Mouse (Mus musculus) embryonic facial prominence, embryonic 13.5 days (tissue): ENCODE results near the gene Syngr2. TPM values are rescaled to one million over a fixed set of nuclear protein-coding genes. Genes with fewer than 3 reads are reported as not detected.
A peak's percentile ranks its signal among the peaks of the same experiment; 100 is the strongest.
"Not testable (repeated sequence)": the region's sequence is repeated elsewhere in the genome, so short reads cannot be mapped to it uniquely, and the experiment has no call there.

Source experiments
- ATAC-seq: fragments of 200-750 bp; cut with Nextera tagmentation; 2 replicates; pipeline ENCODE4 v1.8.0; 2017; ENCODE audit warnings: low read depth; ENCODE audit not compliant: insufficient number of reproducible peaks, insufficient read depth, low FRiP score, low TSS enrichment
- H3K27ac ChIP-seq: fragments of 300-500 bp; sonication (generic); 2 replicates; pipeline ENCODE4 v1.5.1; 2015; ENCODE audit warnings: moderate library complexity, mild to moderate bottlenecking, inconsistent platforms
- H3K27me3 ChIP-seq: fragments of 300-500 bp; sonication (generic); 2 replicates; pipeline ENCODE4 v1.6.1; 2015; ENCODE audit warnings: mild to moderate bottlenecking, inconsistent platforms
- H3K36me3 ChIP-seq: fragments of 300-500 bp; sonication (generic); 2 replicates; pipeline ENCODE4 v1.6.1; 2015; ENCODE audit warnings: mild to moderate bottlenecking, inconsistent platforms
- H3K4me1 ChIP-seq: fragments of 300-500 bp; sonication (generic); 2 replicates; pipeline ENCODE4 v1.6.1; 2015; ENCODE audit warnings: inconsistent platforms
- H3K4me2 ChIP-seq: fragments of 300-500 bp; sonication (generic); 2 replicates; pipeline ENCODE4 v1.6.1; 2015; ENCODE audit warnings: moderate library complexity, mild to moderate bottlenecking, inconsistent platforms
- H3K4me3 ChIP-seq: fragments of 300-500 bp; sonication (generic); 2 replicates; pipeline ENCODE4 v1.5.1; 2015; ENCODE audit warnings: mild to moderate bottlenecking, inconsistent platforms
- H3K9ac ChIP-seq: fragments of 300-500 bp; sonication (generic); 2 replicates; pipeline ENCODE4 v1.6.1; 2015; ENCODE audit warnings: mild to moderate bottlenecking, inconsistent platforms
- H3K9me3 ChIP-seq: fragments of 300-500 bp; sonication (generic); 2 replicates; pipeline ENCODE4 v1.6.1; 2016; ENCODE audit warnings: inconsistent platforms
- WGBS: fragments of 180-500 bp; shearing (Covaris S2); methylation state at CpG from one replicate; pipeline ENCODE4 v1.1.7; 2015; ENCODE audit warnings: mixed read lengths; 5-methylcytosine and 5-hydroxymethylcytosine counted together
- polyA plus RNA-seq: library from polyadenylated mRNA; unstranded; fragments of >200 nt; fragmentation: Nextera tagmentation; extraction: Ambion mirVana; gene quantifications from 2 replicates; pipeline ENCODE4 v1.2.1, GENCODE M21; 2015

Gene Syngr2
- polyA plus RNA-seq, 1 experiment from 2014 or later: 43.4 TPM

DNA sequence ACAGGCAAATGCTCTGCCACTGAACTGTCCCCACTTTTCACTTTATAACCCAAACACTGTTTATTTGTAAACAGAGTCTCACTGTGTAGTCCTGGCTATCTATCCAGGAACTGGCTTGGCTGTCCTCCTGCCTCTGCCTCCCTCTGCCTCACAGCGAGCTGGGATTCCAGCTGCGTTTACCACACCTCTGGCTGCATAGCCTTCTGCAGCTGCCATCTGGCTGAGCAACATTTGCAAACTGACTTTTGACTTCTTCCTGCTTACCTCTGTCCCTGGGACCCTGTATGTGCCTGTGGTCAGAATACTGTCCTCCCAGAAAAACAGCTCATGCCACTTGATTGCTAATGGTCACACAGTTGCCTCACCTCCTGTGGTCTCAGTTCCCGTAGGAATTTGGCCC lies 17.9 kb downstream of the Syngr2 start:
- ATAC-seq: no peak
- Histone ChIP-seq H3K4me1 (peaks cover 70% of the 10 kb centered on the region), H3K9ac (peak overlapping the region; percentile 81; the same call in 1 of the 2 replicates), H3K4me2 (no peak overlapping the region), H3K36me3 (peaks cover 11% of the 10 kb centered on the region), H3K4me3 (no peak overlapping the region), H3K9me3 (no peaks in the 10 kb centered on the region), H3K27me3 (no peaks in the 10 kb centered on the region), H3K27ac (peak overlapping the region; percentile 95; the same call in 1 of the 2 replicates)
- 74% methylated on average over 3 of the region's 3 CpGs for WGBS

DNA sequence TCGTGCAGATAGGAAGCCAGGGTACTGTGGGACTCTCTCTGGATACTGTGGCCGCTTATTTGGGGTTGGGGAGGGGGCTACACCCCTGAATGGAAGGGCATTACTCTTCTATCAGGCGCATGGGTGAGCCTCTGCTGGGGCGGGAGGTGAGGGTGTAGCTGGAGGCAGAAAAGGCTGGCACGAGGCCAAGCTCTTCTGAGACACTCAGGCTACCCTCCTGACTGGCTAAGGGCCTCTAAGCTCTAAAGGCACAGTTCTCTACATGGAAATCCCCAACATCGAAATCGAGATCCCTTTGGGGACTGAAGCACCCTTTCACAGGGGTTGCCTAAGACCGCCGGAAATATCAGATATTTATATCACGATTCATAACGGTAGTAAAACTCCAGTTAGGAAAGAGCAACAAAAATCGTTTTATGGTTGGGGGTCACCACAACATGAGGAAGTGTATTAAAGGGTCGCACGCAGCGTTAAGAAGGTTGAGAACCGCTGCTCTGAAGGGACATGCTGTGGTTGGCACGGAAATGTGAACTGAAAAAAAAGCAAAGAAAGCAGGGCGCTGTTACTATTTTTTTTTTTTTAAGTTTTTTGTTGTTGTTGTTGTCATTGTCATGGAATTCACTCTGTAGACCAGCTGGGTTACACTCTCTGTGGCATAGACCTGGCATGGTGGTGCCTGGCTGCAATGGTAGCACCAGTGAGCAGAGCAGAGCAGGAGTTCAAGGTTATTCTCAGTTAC lies 18.9 kb downstream of the Syngr2 start:
- peak overlapping the region; percentile 39; the same call in 1 of the 2 replicates for H3K27ac ChIP-seq
- H3K27me3 ChIP-seq: no peaks in the 10 kb centered on the region
- H3K4me3 ChIP-seq: no peak overlapping the region
- WGBS: 72% methylated on average over 18 of the region's 18 CpGs
- H3K4me1 ChIP-seq: peaks cover 62% of the 10 kb centered on the region
- no peaks in the 10 kb centered on the region for H3K9me3 ChIP-seq
- 0 out of 2 replicates have a peak overlapping the region, but pooled peaks have one; percentile 4 for H3K9ac ChIP-seq
- no peak overlapping the region for H3K4me2 ChIP-seq
- H3K36me3 ChIP-seq: peaks cover 2% of the 10 kb centered on the region; the same call in 1 of the 2 replicates
- ATAC-seq: no peak

DNA sequence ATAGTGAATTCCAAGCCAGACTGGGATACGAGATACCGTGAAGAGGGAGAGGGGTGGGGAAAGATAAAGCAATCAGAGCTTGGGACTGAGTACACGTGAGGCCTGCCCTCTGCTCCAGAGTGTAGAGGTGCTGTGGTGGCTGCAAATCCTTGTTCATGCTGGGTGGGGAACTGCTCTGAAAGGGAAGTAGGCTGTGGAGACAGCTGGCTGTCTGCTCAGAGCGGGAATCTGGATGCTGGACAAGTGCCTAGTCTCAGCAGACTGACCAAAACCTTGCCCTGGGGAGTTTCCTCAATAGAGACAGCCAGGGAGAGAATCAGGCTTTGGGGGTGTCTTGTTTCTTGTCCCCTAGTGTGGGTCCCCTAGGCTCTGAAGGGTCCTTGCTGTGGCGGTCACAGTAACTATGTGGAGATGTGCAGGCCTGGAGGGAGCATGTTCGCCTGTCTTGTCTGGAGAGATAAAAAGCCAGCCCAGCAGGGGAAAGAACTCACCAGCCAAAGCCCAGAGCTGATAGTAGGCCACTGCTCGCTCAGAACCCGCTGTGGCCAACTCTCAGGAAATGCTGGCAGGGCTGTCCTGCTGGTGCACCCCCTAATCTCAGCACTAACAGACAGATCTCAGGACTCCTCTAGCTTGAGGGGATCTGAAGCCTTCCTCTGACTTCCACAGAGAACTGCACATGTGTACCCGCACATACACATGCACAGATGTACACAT lies 19.6 kb downstream of the Syngr2 start:
- Histone ChIP-seq H3K27ac (peak overlapping the region; percentile 39; the same call in 1 of the 2 replicates), H3K4me2 (no peak overlapping the region), H3K36me3 (no peaks in the 10 kb centered on the region), H3K4me3 (no peak overlapping the region), H3K9me3 (no peaks in the 10 kb centered on the region), H3K9ac (0 out of 2 replicates have a peak overlapping the region, but pooled peaks have one; percentile 22), H3K4me1 (peaks cover 56% of the 10 kb centered on the region), H3K27me3 (no peaks in the 10 kb centered on the region)
- no peak for ATAC-seq
- WGBS: 52% methylated on average over 9 of the region's 9 CpGs

DNA sequence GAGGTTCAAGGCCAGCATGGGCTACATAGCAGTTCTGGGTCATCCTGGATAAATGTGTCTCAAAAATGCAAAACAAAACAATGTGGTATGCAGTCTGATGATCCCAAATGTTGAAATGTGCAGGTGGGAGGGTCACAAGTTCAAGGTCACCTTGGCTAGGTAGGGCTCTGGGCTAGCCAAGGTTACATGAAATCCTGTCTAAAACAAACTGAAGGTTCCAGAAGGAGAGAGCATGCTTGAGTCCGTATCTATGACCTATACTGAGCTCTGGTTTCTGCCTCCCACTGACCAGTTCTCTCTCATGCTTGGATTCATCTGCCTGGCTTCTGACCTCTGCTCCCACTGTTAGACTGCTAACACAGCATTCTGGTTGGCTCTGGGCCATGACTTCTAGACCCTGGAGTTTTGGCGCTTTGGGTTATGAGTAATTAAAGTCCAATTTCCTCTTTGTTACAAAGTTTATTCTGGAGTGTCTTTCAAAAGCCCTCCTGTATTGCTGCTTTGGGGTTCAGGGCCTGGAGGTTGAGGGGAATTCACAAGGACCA lies 20.3 kb downstream of the Syngr2 start:
- Histone ChIP-seq H3K4me2 (no peak overlapping the region), H3K36me3 (no peaks in the 10 kb centered on the region), H3K27me3 (no peaks in the 10 kb centered on the region), H3K9me3 (no peaks in the 10 kb centered on the region), H3K4me3 (no peak overlapping the region), H3K4me1 (peaks cover 49% of the 10 kb centered on the region), H3K27ac (no peak overlapping the region), H3K9ac (no peak overlapping the region)
- ATAC-seq: no peak
- WGBS: 73% methylated on average over 2 of the region's 2 CpGs

DNA sequence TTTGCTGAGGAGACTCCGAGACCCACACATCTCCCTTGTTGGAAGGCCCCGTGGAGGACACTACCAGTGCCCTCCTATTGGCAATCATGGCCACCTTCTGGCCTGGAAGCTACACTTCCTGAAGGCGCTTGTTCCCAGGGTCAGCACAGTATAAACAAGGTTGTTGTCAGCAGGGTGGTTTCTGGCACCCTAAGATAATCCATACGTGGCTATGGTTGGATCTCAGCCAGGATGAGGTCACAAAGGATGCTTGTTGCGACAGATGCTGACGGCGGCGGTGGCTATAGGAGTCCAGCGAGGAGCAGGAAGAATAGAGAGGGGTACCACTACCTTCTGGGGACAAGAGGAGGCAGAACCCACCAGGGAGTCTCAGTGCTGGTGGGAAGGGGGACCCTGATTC lies 20.9 kb downstream of the Syngr2 start:
- Histone ChIP-seq H3K4me2 (no peak overlapping the region), H3K4me3 (no peak overlapping the region), H3K27ac (no peak overlapping the region), H3K27me3 (no peaks in the 10 kb centered on the region), H3K36me3 (no peaks in the 10 kb centered on the region), H3K9ac (no peak overlapping the region), H3K9me3 (no peaks in the 10 kb centered on the region), H3K4me1 (peaks cover 42% of the 10 kb centered on the region)
- ATAC-seq: no peak
- WGBS: 79% methylated on average over 9 of the region's 9 CpGs

DNA sequence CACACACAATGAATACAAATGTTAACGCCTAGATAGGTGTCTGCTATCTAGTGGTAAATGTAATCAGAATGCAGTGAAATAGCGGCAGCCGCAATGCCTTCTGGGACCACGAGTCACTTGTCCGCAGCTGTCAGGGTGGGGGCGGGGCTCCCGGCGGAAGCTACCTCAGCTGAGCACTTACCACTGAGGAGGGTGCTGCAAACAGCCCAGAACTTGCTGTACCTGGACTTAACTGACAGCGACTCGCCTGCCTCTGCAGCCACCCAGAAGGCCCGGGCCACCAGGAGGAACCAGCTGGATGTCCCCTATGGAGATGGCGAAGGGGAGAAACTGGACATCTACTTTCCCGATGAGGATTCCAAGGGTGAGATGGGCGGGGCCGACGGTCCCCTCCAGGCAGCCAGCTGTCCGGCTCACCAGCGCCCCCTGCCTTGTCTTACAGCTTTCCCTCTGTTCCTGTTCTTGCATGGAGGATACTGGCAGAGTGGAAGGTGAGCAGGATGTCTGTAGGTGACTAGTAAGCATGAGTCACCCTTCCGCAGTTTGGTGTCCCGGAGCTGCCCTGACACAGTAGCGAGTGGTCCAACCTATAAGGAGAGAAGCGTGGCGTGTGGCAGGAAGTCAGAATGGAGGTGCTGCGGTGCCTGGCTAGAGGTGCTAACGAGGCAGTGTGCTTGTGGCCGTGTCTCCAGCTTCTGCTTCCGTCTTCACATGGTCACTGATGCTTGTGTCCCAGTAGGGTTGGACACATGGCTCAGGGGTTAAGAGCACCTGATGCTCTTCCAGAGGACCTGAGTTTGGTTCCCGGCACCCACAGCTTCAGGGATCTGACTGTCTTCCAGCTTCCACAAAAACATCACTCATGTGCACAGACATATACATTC lies 22.9 kb downstream of the Syngr2 start:
- Histone ChIP-seq H3K27ac (no peak overlapping the region; the same call in 1 of the 2 replicates), H3K27me3 (no peaks in the 10 kb centered on the region), H3K36me3 (no peaks in the 10 kb centered on the region), H3K4me2 (peak overlapping the region; percentile 51), H3K9me3 (no peaks in the 10 kb centered on the region), H3K4me3 (peak overlapping the region; percentile 23; the same call in 1 of the 2 replicates), H3K4me1 (peaks cover 28% of the 10 kb centered on the region), H3K9ac (no peak overlapping the region)
- WGBS: 21% methylated on average over 28 of the region's 28 CpGs
- ATAC-seq: no peak

DNA sequence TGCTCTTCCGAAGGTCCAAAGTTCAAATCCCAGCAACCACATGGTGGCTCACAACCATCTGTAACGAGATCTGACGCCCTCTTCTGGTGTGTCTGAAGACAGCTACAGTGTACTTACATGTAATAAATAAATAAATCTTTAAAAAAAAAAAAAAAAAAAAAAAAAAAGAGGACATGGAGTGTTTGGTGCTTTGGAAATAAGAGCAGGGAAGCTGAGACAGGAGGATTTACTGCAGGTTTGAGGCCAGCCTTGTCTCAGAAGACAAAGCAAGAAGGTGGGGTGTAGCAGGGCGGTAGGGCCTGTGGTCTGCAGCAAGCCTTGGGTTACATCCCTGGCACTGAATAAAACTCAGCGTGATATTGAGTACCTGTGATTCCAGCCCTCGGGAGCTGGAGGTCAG lies 24.0 kb downstream of the Syngr2 start:
- WGBS: 76% methylated on average over 6 of the region's 6 CpGs
- H3K27me3 ChIP-seq, H3K4me2 ChIP-seq, H3K27ac ChIP-seq, ATAC-seq, H3K9me3 ChIP-seq, H3K4me3 ChIP-seq, H3K9ac ChIP-seq, H3K36me3 ChIP-seq: not testable (repeated sequence)
- peaks cover 20% of the 10 kb centered on the region for H3K4me1 ChIP-seq

DNA sequence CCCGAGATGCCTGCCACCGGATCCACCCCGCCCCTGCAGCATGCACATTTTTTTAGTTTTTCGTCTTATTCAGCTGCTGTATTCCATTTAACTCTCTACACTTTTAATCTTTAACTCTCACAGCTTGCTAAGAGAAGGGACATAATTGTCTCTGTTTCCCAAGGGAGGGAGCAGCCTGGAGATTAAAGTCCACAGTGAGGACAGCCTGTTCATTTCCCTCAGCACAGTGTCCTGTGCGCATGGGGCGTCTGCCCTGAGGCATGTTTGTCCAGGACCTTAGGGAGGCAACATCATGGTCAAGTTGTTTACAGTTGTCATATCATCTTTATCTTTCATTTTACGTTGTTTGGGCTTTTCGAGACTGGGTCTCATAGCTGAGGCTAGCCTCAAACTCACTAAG lies 24.6 kb downstream of the Syngr2 start:
- Histone ChIP-seq H3K9ac (no peak overlapping the region), H3K9me3 (no peaks in the 10 kb centered on the region), H3K4me1 (peaks cover 19% of the 10 kb centered on the region), H3K27ac (no peak overlapping the region), H3K4me2 (no peak overlapping the region), H3K4me3 (no peak overlapping the region), H3K36me3 (no peaks in the 10 kb centered on the region), H3K27me3 (no peaks in the 10 kb centered on the region)
- WGBS: 87% methylated on average over 8 of the region's 8 CpGs
- ATAC-seq: no peak

DNA sequence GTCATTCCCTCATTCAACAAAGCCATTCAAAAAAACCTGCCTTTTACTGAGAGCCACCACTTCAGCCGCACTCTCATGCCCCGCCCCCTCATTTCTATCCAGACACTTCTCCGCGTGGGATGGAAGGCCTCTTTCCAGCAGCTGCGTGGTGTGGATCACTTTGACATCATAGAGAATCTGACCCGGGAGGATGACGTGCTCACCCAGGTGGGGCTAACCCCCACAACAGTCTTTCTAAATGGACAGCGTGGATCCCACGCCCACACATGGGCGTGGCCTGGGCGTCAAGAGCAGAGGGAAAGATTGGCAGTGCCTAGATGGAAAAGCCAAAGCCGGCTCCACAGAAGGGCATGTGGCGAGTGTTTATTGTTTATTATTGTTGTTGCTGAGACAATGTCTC lies 26.8 kb downstream of the Syngr2 start:
- no peak overlapping the region for H3K9ac ChIP-seq
- H3K27ac ChIP-seq: no peak overlapping the region
- WGBS: 25% methylated on average over 13 of the region's 13 CpGs
- ATAC-seq: no peak
- no peaks in the 10 kb centered on the region for H3K36me3 ChIP-seq
- no peaks in the 10 kb centered on the region for H3K9me3 ChIP-seq
- peak overlapping the region; percentile 51 for H3K4me2 ChIP-seq
- H3K27me3 ChIP-seq: no peaks in the 10 kb centered on the region
- H3K4me1 ChIP-seq: peaks cover 20% of the 10 kb centered on the region
- peak overlapping the region; percentile 19 for H3K4me3 ChIP-seq

DNA sequence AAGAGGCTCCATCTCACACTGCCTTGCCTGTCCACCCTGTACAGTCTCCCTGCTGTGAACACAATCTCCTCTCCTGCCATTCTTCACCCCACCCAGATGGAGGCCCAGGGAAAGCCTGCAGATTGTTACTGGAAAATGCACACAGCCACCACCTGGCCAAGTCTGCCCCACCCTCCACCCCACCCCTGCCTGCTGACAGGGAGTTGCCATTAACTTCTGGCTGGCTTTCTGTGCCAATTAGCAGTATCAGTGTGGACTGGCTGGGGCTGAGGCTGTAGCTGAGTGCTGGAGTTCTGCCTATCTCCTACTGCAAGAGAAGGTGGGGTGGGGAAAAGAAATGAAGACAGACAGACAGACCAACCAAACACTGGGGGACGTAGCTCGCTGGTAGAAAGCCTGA lies 29.1 kb downstream of the Syngr2 start:
- H3K36me3 ChIP-seq: no peaks in the 10 kb centered on the region
- peaks cover 13% of the 10 kb centered on the region for H3K4me1 ChIP-seq
- no peak overlapping the region for H3K9ac ChIP-seq
- 62% methylated on average over 2 of the region's 2 CpGs for WGBS
- H3K4me2 ChIP-seq: no peak overlapping the region
- ATAC-seq: no peak
- H3K4me3 ChIP-seq: no peak overlapping the region
- peak overlapping the region; percentile 3; the same call in 1 of the 2 replicates for H3K27ac ChIP-seq
- H3K9me3 ChIP-seq: no peaks in the 10 kb centered on the region
- no peaks in the 10 kb centered on the region for H3K27me3 ChIP-seq

DNA sequence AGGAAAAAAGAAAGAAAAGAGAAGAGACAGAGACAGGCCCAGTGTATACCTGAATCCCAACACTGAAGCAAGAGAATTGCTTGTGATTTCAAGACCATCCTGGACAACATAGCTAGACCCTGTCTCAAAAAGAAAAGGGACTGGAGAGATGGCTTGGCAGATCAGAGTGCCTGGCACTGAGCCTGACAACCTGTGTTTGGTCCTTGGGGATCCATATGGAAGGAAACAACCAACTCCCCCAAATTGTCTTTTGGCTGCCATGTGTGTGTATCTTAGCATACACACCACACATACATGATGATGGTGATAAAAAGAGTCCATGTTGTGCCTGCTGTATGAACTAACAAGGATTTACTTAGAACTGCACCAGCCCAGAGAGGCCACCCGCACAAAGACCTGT lies 29.6 kb downstream of the Syngr2 start:
- no peak for ATAC-seq
- 0 out of 2 replicates have a peak overlapping the region, but pooled peaks have one; percentile 3 for H3K27ac ChIP-seq

More for the DNA sequence above, 29.6 kb downstream of the Syngr2 start:
- no peaks in the 10 kb centered on the region for H3K36me3 ChIP-seq
- peaks cover 13% of the 10 kb centered on the region for H3K4me1 ChIP-seq
- WGBS: 96% methylated on average over 1 of the region's 1 CpGs
- H3K27me3 ChIP-seq: no peaks in the 10 kb centered on the region
- H3K4me3 ChIP-seq: no peak overlapping the region
- H3K9me3 ChIP-seq: no peaks in the 10 kb centered on the region
- no peak overlapping the region for H3K4me2 ChIP-seq
- H3K9ac ChIP-seq: no peak overlapping the region
